Mouse (Mus musculus) G1E (cell line): ENCODE data around the gene Spint2. TPM values are rescaled to one million over a fixed set of nuclear protein-coding genes. Genes with fewer than 3 reads are reported as not detected.

Experiments
- ATAC-seq: 2 replicates; pipeline ENCODE4 v1.8.0; 2016; ENCODE audit warnings: mild to moderate bottlenecking; ENCODE audit not compliant: insufficient number of reproducible peaks, poor library complexity, low FRiP score, severe bottlenecking; ENCODE audit errors: extremely low read depth
- DNase-seq: peaks from one replicate; pipeline ENCODE4 v3.0.0; 2012; ENCODE audit warnings: low spot score
- H3K27me3 ChIP-seq: 2 replicates; pipeline ENCODE4 v1.6.1; 2012; ENCODE audit warnings: mild to moderate bottlenecking, low read length, inconsistent platforms; ENCODE audit not compliant: insufficient read depth
- H3K36me3 ChIP-seq: replicated peaks from 2 replicates; pipeline ENCODE3; 2012; ENCODE audit warnings: mild to moderate bottlenecking, inconsistent platforms
- H3K4me1 ChIP-seq: 2 replicates; pipeline ENCODE4 v1.6.1; 2012; ENCODE audit warnings: low read depth, low read length, inconsistent platforms, mixed read lengths; ENCODE audit not compliant: insufficient read depth
- H3K4me3 ChIP-seq: 2 replicates; pipeline ENCODE4 v1.5.1; 2012; ENCODE audit warnings: low read depth, mild to moderate bottlenecking, inconsistent platforms, low read length, moderate library complexity, mixed read lengths
- H3K9me3 ChIP-seq: replicated peaks from 2 replicates; pipeline ENCODE4 v1.6.1; 2012; ENCODE audit warnings: inconsistent platforms
- CTCF ChIP-seq: IDR thresholded peaks from 2 replicates; pipeline ENCODE4 v1.5.1; 2012; ENCODE audit warnings: low read depth, low read length, inconsistent platforms, mixed read lengths
- GATA1 ChIP-seq: IDR thresholded peaks from 2 replicates; pipeline ENCODE4 v1.6.1; 2012; ENCODE audit warnings: borderline replicate concordance, low read length, inconsistent platforms, mixed read lengths
- GATA2 ChIP-seq: IDR thresholded peaks from 2 replicates; pipeline ENCODE4 v1.6.1; 2012; ENCODE audit warnings: low read depth, low read length, inconsistent platforms, borderline replicate concordance
- POLR2AphosphoS5 ChIP-seq: IDR thresholded peaks from 2 replicates; pipeline ENCODE4 v1.6.1; 2012; ENCODE audit warnings: low read depth, low read length, inconsistent platforms; ENCODE audit not compliant: insufficient replicate concordance
- TAL1 ChIP-seq: conservative IDR thresholded peaks from 2 replicates; pipeline ENCODE4 v1.6.1; 2012; ENCODE audit warnings: low read depth, low read length, inconsistent platforms, mixed read lengths
- polyA plus RNA-seq: library from polyadenylated mRNA; stranded (reverse); fragments of >175 nt; gene quantifications from 2 replicates; pipeline ENCODE4 v1.2.3, GENCODE M21; 2012
- total RNA-seq, 2 experiments: library from RNA; stranded (forward) in 1 of 2; stranded (reverse) in 1 of 2; fragments of 200-1000 nt in 1 of 2; fragments of >200 nt in 1 of 2; fragmentation: Nextera tagmentation in 1 of 2; gene quantifications; 2 replicates each; pipeline ENCODE4 v1.2.3; 2014 to 2017

The Spint2 gene
- total and polyA plus RNA-seq, 3 experiments, result 21.4 to 102 (median 24.4) TPM

DNA sequence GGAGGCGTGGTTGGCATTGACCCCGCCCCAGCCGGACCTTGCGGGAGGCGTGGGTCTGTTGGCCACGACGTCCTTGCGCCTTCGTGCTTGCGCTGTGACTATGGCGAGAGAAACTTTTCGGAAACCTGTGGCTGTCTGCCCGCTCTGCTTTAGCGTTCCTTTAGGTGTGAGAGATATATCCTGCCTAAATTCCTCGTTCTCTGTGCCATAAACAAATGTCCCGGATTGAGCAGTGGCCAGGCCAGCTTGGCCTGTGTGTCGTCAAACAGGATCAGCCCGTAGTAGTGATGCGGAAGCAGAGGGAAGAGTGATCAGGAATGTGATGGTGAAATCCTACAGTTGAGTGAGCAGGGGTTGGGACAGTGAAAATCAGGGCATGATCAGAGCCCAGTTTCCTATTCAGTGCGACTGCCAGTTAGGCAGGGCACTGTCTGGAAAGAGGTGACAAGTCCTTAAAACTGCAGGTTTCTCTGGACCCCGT lies 402 bp upstream of the Spint2 start:
- H3K4me1 ChIP-seq, result peaks cover 30% of the 10 kb centered on the region
- no peaks in the 10 kb centered on the region for H3K9me3 ChIP-seq
- peak overlapping the region; percentile 79 for H3K4me3 ChIP-seq
- DNase-seq, result no peak
- ATAC-seq, result no peak
- peaks cover 10% of the 10 kb centered on the region for H3K27me3 ChIP-seq
- no peak for TF ChIP-seq GATA2
- TF ChIP-seq GATA1, result no peak
- TF ChIP-seq TAL1, result no peak
- TF ChIP-seq POLR2AphosphoS5, result no peak
- TF ChIP-seq CTCF, result no peak
- peaks cover 22% of the 10 kb centered on the region for H3K36me3 ChIP-seq

GRCm38 (mm10) chr7:29280801-29281200 lies 911 bp downstream of the Spint2 start:
- ATAC-seq (no peak), DNase-seq (peak; percentile 56)
- Histone ChIP-seq H3K4me3 (peak overlapping the region; percentile 79), H3K4me1 (peaks cover 34% of the 10 kb centered on the region), H3K9me3 (no peaks in the 10 kb centered on the region), H3K36me3 (peaks cover 34% of the 10 kb centered on the region), H3K27me3 (peaks cover 8% of the 10 kb centered on the region)
- TF ChIP-seq POLR2AphosphoS5, result no peak
- TF ChIP-seq CTCF, result no peak
- TF ChIP-seq TAL1, result no peak
- TF ChIP-seq GATA1, result no peak
- no peak for TF ChIP-seq GATA2

GRCm38 (mm10) chr7:29279924-29280323 lies 1.8 kb downstream of the Spint2 start:
- Histone ChIP-seq H3K4me3 (no peak overlapping the region; the same call in 1 of the 2 replicates), H3K9me3 (no peaks in the 10 kb centered on the region), H3K4me1 (peaks cover 34% of the 10 kb centered on the region), H3K27me3 (peaks cover 3% of the 10 kb centered on the region), H3K36me3 (peaks cover 39% of the 10 kb centered on the region)
- DNase-seq, result no peak
- ATAC-seq, result no peak
- TF ChIP-seq CTCF (no peak), GATA1 (no peak), POLR2AphosphoS5 (no peak), TAL1 (no peak), GATA2 (no peak)

DNA sequence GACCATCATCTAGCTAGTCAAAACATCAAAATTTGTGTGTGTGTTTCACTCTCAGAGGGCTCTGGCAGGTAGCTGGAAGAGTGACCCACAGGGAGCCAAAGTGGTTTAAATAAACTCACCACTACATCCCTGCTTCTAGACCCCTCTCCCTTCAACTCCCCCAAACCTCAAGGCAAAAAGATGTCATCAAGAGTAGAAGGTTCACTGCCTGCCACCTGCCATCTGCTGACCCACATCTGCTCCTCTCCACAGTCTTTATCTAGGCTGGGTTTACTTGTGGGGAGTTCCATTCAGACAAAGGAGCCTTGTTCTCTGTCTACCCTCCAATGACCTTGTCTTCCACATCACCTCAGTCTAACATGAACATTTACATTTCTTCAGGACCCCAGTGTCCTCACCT lies 2.5 kb downstream of the Spint2 start:
- peaks cover 46% of the 10 kb centered on the region for H3K36me3 ChIP-seq
- no peak overlapping the region for H3K4me3 ChIP-seq
- ATAC-seq (no peak), DNase-seq (no peak)
- H3K9me3 ChIP-seq, result no peaks in the 10 kb centered on the region
- H3K4me1 ChIP-seq, result peaks cover 34% of the 10 kb centered on the region
- no peaks in the 10 kb centered on the region for H3K27me3 ChIP-seq
- TF ChIP-seq TAL1 (no peak), CTCF (no peak), POLR2AphosphoS5 (no peak), GATA1 (no peak), GATA2 (no peak)

DNA sequence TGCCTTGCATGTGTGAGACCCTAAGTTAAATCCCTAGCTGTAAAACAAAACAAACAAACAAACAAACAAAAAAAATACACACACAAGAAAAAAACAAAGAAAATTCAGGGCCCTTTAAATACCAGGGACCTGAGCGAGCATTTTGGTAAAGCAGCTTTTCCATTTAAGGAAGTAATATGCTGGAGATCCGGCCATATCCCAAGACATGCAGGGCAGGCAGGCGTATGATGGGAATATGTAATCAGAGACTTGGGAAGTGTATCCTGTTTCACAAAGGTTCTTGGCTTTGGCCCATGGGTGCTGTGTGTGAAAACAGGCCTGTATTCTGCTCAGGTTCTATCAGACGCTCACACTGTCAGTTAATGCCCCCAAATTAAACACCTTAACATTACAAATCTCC lies 4.2 kb downstream of the Spint2 start:
- ATAC-seq (no peak), DNase-seq (no peak)
- H3K4me3 ChIP-seq, result no peak overlapping the region
- TF ChIP-seq TAL1, result no peak
- no peak for TF ChIP-seq POLR2AphosphoS5
- TF ChIP-seq GATA2, result no peak
- no peak for TF ChIP-seq GATA1
- no peak for TF ChIP-seq CTCF
- peaks cover 34% of the 10 kb centered on the region for H3K4me1 ChIP-seq
- no peaks in the 10 kb centered on the region for H3K27me3 ChIP-seq
- no peaks in the 10 kb centered on the region for H3K9me3 ChIP-seq
- peaks cover 58% of the 10 kb centered on the region for H3K36me3 ChIP-seq

- Histone ChIP-seq H3K4me3 (no peak overlapping the region), H3K27me3 (no peaks in the 10 kb centered on the region), H3K4me1 (peaks cover 31% of the 10 kb centered on the region), H3K9me3 (no peaks in the 10 kb centered on the region), H3K36me3 (peaks cover 63% of the 10 kb centered on the region)
- DNase-seq (no peak), ATAC-seq (no peak)
- TF ChIP-seq CTCF (no peak), GATA2 (no peak), TAL1 (no peak), POLR2AphosphoS5 (no peak), GATA1 (no peak)
Observed at GRCm38 (mm10) chr7:29276715-29277114, 5.0 kb downstream of the Spint2 start.
